Mouse (Mus musculus) A20 (cell line): ENCODE results near the gene Fggy.

Experiments
- DNase-seq: peaks from one replicate; pipeline ENCODE4 v3.0.0-alpha.2; 2011; ENCODE audit warnings: low read depth, low spot score

The Fggy gene

GRCm38 (mm10) chr4:95557333-95557956 lies at the start of gene Fggy:
Gene Fggy, plus strand, starts transcription at chr4:95557507.
- no peak for DNase-seq

GRCm38 (mm10) chr4:95507946-95508311 lies 49.4 kb upstream of the Fggy start:
- no peak for DNase-seq

DNA sequence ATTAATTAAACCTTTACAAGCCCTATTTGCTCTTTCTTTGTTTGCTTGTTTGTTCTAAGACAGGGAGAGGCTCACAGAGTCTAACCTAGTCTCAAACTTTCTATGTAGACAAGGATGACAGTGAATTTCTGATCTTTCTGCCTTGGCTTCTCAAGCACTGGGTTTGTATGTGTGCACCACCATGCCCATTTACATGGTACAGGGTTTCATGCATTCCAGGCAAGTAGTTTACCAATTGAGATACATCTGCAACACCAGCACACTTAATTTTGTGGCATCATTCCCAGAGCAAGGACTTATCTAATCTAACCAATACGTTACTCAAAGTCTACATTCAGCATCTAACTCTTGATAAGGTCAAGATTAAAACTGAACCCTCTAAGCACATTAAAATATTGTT lies 38.9 kb upstream of the Fggy start:
- DNase-seq: no peak

DNA sequence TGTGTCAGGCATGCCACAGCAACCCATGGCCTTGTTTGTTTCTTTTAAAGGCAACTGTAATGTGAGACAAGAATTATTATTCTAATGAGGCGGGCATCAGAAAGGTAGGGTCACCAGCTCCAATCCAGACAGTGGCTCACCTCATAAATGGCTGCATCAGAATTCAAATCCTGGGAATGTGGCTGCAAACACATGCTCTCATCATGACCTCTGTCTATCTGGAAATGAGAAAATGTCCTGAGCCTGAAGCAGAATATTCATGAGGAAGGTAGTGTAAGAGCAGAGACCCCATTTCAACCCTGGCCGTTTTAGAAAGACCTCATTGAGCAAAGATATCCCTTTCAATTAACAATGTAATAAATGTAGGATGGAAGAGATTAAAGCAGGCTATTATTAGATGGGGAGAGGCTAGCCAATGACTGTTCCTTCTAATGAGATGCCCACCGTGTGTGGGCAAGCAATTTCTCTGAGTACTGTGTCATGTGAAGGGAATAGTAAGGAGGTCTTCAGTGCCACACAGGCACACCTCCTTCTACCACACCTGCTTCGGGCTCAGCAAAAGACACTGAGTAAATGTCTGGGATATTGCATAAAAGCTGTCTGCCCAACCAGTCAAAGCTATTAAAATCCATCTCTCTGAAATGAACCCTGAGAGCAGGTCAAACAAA lies 37.2 kb upstream of the Fggy start:
- DNase-seq: no peak

GRCm38 (mm10) chr4:95520643-95521032 lies 36.7 kb upstream of the Fggy start:
- DNase-seq: no peak

DNA sequence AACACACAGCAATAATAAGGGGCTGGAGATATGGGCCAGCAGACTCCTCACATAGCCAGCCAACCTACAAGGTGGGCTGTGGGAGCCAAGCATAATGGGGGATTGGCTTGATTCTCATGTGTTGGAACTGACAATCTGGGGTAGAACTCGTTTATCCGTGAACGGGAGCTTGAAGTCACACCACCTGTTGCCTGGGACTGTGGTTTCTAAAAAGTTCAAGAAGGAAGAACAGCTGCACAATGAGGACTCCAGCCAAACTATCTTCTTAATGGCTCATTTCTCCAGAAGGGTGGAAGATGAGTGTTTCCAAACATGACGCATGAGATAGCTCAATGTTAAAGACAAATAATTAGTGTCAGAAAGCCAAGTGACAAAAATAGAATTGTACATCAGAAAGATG lies 30.7 kb upstream of the Fggy start:
- no peak for DNase-seq

- DNase-seq: no peak
These were observed 26.6 kb upstream of the Fggy start for GRCm38 (mm10) chr4:95530757-95531156.

- DNase-seq: no peak
These were observed 23.4 kb upstream of the Fggy start for GRCm38 (mm10) chr4:95533946-95534345.

- no peak for DNase-seq
These were observed 15.8 kb upstream of the Fggy start for GRCm38 (mm10) chr4:95541382-95542038.

- DNase-seq: no peak
These were observed 15.1 kb upstream of the Fggy start for GRCm38 (mm10) chr4:95542039-95542790.

GRCm38 (mm10) chr4:95543529-95543928 lies 13.8 kb upstream of the Fggy start:
- no peak for DNase-seq

GRCm38 (mm10) chr4:95556663-95557332 lies 509 bp upstream of the Fggy start:
- no peak for DNase-seq

DNA sequence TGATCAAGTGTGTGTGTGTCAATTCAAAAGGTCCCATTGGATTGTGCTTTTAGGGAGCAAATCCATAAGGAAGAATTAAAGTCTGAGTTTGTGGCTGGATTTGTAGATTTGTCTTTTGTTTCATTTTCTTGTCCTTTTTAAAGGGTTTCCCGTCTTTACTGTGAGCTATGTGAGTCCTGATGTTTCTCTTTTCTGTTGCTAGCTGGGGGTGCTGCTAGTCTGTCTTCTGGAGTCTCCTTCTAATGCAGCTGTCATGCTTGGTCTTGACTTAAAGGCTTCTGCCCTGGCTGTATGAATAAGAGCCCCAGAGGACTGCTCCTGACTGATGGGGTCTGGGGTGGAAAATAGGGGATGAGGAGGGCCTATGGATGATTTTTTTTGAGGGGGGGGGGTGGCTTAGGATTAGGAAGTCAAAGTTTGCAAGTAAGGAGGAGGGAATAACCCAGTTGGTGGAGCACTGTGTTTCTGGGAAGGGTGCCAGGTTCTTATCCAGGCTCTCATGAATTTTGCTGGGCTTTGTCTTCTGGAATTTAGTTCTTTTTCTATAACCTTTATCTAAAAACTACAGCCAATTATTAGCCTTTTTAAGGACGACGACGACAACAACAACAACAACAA lies 1.1 kb downstream of the Fggy start:
- DNase-seq: no peak

GRCm38 (mm10) chr4:95571621-95572020 lies 14.3 kb downstream of the Fggy start:
- no peak for DNase-seq

- no peak for DNase-seq
These were observed 16.4 kb downstream of the Fggy start for GRCm38 (mm10) chr4:95573704-95574103.

- no peak for DNase-seq
These were observed 18.2 kb downstream of the Fggy start for GRCm38 (mm10) chr4:95575411-95575911.

DNA sequence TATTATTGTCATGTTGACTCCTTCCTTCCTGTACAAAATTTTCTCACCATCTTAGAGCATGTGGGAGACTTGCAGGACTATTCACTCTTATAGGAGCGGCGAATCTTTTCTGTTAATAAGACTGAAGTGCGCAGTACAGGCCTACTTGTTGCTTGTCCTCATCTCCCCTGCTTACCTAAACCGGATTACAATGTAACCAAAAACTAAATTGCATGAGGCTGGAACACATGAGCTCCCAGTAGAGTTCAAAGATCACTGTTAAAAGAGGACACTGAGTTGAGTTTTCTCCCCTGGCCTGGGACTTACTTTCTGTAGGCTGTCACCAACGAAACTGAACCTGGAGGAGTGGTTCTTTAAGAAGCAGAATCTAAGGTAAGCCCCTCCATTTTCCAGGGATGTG lies 21.9 kb downstream of the Fggy start:
- DNase-seq: no peak

DNA sequence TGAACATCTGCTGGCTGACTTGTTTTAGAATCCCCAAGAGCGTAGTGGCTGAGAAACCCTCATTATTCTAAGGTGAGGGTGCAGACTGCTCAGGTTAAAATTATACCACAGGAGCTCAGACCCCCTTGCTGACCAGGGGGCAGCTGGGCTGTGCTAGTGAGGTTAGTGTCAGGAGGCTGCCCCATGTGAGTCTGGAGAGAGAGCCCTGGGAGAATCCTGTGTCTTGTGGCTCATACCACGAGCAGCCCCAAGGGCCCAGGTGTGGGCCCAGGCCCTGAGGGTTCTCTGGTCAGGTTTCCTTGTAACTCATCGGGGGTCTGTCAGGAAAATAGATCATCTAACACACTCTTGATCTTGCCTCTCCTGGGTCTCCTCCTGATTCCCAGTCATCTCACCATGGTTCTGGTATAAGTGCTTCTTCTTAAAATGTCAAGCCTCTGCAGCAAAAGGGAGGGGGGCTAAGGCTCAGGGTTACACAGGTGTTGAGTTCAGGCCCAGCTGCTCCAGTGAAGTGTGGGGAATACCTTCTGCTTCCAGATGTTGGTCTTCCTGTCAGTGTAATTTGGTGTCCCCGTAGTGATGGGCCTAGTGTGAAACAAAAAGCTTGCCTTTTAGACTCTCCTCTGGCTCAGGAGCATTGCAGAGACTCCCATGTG lies 26.9 kb downstream of the Fggy start:
- no peak for DNase-seq

DNA sequence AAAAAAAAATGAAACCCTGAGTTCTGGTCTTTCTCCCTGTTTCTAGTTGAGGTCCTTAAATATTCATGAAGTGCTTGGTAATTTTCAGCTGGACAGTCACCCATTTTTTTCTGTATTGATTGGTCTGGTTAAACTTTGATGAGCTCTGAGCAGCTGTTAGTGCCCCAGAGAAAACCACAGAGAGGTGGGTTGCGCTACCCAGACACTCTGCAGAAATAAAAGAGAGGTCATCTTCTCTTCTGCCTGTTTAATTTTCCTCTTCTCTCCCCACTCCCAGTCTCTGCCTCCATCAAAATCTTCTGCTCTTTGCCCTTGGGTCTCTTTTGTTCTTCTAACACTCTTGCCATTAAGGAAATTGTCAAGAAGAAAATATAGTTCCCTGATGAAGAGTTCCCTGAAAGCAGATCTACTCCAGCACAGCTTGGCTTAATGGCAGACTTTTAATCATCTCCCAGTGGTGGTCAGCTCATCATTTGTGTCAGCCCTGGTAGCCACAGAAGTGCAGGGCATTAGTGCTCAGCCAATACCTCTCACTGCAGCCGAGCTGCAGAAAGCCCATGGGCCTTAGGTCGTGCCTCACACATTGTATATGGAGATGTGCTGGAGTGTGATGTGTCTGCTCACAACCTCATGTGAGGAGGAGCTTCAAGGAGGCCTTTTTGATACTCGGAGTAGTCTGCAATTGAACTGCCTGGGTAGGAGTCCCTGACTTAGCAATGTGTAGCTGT lies 29.1 kb downstream of the Fggy start:
- no peak for DNase-seq

DNA sequence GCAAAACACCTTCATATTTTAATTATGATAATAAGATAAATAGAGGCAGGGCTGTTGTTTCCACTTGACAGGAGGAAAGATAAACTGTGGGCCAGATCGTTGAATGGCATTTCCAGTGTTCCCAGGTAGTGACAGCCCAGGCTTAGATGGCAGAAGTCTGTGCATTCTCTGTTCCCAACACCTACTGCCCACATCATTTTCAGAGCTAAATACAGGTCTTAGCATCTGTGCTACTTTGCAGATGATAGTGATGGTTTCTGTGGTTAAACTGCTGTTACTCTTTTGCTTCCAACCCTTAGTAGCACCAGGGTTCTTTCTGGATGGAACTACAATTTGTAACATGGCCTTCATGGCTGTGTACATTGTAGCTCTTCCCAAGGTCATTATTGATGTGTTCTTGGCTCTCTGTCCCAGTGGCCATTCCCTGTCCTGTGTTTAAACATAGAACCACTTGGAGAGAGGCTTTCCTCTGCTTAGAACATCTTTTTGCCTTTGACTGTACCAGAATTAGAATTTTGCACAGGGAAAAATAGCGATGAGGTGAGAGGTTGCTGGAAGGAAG lies 31.5 kb downstream of the Fggy start:
- no peak for DNase-seq
